Mouse (Mus musculus): ENCODE data around the gene Hnrnpab. TPM values are rescaled to one million over a fixed set of nuclear protein-coding genes. Genes with fewer than 3 reads are reported as not detected.

The Hnrnpab gene
- polyA plus RNA-seq, 1 experiment from 2014 or later, result 520 TPM

DNA sequence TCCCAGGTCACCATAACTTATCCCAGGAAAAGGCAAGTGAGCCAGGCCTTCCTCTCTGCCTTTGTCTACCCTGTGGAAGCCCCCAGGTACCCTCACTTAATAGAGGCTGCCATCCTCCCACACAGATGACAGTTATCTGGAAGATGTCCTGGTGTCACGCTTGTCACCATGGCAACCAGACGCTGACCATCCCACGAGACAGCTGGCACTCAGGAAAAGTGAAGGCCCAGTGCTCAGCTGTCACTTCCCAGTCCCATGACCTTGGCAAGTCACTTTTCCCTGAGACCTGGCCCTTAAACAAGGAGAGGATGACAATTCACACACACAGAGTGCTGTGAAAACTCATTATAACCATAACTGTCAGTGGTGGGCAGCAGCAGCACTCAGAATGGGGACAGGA is 54.6 kb downstream of the Hnrnpab start:
- no peaks in the 10 kb centered on the region for H3K27me3 ChIP-seq
- ChIA-PET POLR2A (interaction anchor here (0.7 kb wide), 1 partner anchor 29 kb away, joined by 3 read pairs; no protein-coding TSS in a partner anchor), CTCF (interaction anchor here (0.9 to 1.2 kb wide), 2 partner anchors 12 to 30 kb away, joined by 4 read pairs; no protein-coding TSS in a partner anchor)
- no peak for TF ChIP-seq CTCF (IDR thresholded peaks at IDR 0.05)
- no peak for DNase-seq (ENCODE audit: low read depth, low spot score)
- in situ Hi-C loops (cut with MboI; ENCODE audit: low pct_unique_long_range_greater_than_20kb), result no loop called here
- ATAC-seq, result no peak

GRCm38 (mm10) chr11:51551253-51551652 is 55.4 kb downstream of the Hnrnpab start:
- H3K27me3 ChIP-seq, result no peaks in the 10 kb centered on the region
- ChIA-PET POLR2A (no interaction called here), CTCF (interaction anchor here (1.2 kb wide), 1 partner anchor 11 kb away, joined by 4 read pairs; no protein-coding TSS in a partner anchor)
- in situ Hi-C loops (cut with MboI; ENCODE audit: low pct_unique_long_range_greater_than_20kb), result no loop called here
- TF ChIP-seq CTCF (IDR thresholded peaks at IDR 0.05), result no peak
- DNase-seq (ENCODE audit: low read depth, low spot score) (peak; percentile 27), ATAC-seq (peak; percentile 65)

Other genes starting within 250 kb of the Hnrnpab start
- gene Phykpl, start 22.1 kb downstream of the Hnrnpab start, polyA plus RNA-seq (2021), result 18.4 TPM
- 69.0 TPM for gene Nhp2, start 12.9 kb upstream of the Hnrnpab start, polyA plus RNA-seq (2021)
- gene Rmnd5b, start 29.0 kb upstream of the Hnrnpab start, polyA plus RNA-seq (2021), result 49.4 TPM
- 25.0 TPM for gene N4bp3, start 44.0 kb upstream of the Hnrnpab start, polyA plus RNA-seq (2021)
- gene D930048N14Rik, start 44.1 kb upstream of the Hnrnpab start, polyA plus RNA-seq (2021), result 8.3 TPM
- gene 0610009B22Rik, start 82.0 kb upstream of the Hnrnpab start, polyA plus RNA-seq (2021), result 67.1 TPM
- gene Sec24a, start 156.8 kb upstream of the Hnrnpab start, polyA plus RNA-seq (2021), result 18.8 TPM
- gene Sar1b, start 156.8 kb upstream of the Hnrnpab start, polyA plus RNA-seq (2021), result 91.0 TPM

All from Patski (cell line).